Mouse (Mus musculus): ENCODE measurements around the gene Map7d1. TPM values are rescaled to one million over a fixed set of nuclear protein-coding genes. Genes with fewer than 3 reads are reported as not detected.

The Map7d1 gene
- polyA plus RNA-seq, 1 experiment from 2014 or later = 20.9 TPM

DNA sequence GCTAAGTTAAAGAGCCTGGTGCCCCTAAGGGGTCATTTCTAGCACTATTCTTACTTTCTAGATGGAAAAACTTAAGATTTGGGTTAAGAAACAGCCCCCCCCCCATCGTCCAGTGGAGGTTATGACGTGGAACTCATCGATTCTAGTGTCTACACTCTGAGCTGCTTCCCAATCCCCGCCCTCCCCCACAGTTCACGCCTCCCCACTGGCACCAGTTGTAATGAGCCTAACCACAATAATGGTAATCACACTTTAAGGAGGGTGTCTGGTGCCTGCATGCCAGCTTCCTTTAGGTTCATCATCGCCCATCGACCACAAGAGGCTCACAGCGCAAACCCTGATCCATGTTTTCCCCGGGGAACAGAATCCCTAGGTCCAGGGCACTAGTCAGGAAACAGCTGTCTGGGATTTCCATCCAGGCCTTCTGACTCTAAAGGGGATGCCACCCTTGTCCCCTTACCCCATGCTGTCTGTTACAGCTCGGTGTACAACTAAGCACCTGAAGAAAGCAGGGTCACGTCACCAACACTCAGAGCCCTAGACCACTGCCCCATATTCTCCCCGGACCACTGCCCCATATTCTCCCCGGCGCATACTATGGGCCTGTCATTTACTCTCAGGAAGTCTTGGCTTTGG lies 2.4 kb downstream of the Map7d1 start:
- Histone ChIP-seq H3K9me3 (replicated peaks) (no peaks in the 10 kb centered on the region), H3K27ac (no peak overlapping the region), H3K36me3 (peaks cover 3% of the 10 kb centered on the region; the same call in 1 of the 2 replicates), H3K9ac (no peak overlapping the region), H3K4me3 (peak overlapping the region; percentile 88; the same call in 1 of the 2 replicates), H3K27me3 (replicated peaks) (peaks cover 26% of the 10 kb centered on the region), H3K4me2 (peak overlapping the region; percentile 100), H3K4me1 (peaks cover 72% of the 10 kb centered on the region)
- ATAC-seq = no peak
- WGBS (ENCODE audit: insufficient replicate concordance) = 66% methylated on average over 14 of the region's 14 CpGs

DNA sequence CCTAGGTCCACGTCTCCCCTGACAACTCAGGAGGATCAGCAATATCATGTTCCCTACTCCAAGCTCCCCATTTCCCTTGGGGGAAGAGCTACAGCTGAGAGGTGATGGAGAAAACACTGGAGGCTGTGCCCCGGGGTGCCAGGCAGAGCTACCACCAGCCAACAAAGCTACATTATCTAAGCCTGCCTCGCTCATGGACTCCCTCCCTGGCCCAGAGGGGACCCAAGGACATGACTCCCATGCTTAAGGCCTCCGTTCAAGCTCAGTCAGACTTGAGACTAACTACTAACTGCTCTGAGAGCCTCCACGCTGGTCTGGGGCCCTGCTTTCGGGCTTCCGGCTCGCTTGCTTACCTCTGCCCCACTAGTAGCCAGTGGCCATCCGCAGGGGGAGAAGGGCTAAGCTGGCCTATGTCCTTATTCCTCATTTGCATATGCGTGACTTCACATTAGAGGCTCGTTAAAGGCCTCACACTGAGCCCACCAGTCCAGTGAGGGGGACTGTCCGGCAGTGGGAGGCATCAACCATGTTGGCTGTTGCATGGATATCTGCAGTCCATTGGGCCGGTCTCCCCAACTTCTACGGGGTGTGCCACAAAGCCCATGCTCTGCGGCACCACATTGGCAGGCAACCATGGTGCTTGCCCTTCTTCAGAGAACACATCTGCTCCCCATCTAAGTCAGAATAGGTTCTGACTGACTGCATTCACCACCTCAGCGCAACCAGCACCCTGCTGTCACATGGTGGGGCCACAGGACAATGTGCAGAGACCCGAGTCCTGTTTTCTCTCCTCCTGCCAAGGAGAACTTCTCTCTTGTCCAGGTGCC lies 3.5 kb downstream of the Map7d1 start:
- H3K9ac ChIP-seq = no peak overlapping the region
- 78% methylated on average over 17 of the region's 17 CpGs for WGBS (ENCODE audit: insufficient replicate concordance)
- no peak overlapping the region for H3K27ac ChIP-seq
- H3K9me3 ChIP-seq (replicated peaks) = no peaks in the 10 kb centered on the region
- no peak overlapping the region for H3K4me3 ChIP-seq
- peaks cover 18% of the 10 kb centered on the region for H3K27me3 ChIP-seq (replicated peaks)
- ATAC-seq = no peak
- H3K4me2 ChIP-seq = no peak overlapping the region
- peaks cover 65% of the 10 kb centered on the region for H3K4me1 ChIP-seq
- H3K36me3 ChIP-seq = peaks cover 7% of the 10 kb centered on the region; the same call in 1 of the 2 replicates

DNA sequence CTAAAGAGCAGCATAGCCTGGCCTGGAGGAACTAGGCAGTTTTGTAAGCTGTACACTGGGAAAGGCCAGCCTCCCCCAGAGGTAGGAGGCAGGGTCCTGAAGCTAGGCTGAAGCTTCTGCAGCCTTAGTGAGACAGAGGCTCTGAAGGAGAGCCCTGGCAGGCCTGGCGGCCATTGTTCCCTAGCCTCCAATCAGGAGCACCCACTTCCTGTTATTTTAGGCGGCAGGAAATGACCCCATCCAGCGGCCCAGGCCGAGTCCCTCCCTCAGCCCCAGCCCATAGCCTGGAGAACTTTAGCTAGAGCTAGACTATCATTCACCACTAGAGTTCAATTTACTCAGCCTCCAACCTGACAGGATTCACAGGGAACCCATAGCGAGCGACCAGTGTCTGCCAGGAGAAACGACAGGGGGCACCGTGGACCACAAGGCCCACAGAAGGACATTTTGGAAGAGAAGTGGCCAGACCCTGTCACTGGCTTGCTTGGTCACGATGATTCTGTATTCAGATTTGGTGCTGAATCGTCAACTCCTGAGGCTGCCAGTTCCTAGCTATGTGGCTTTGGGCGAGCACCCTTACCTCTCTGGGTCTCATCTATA lies 4.4 kb downstream of the Map7d1 start:
- Histone ChIP-seq H3K9me3 (replicated peaks) (no peaks in the 10 kb centered on the region), H3K4me3 (no peak overlapping the region), H3K4me1 (peaks cover 56% of the 10 kb centered on the region), H3K36me3 (peaks cover 12% of the 10 kb centered on the region; the same call in 1 of the 2 replicates), H3K9ac (0 out of 2 replicates have a peak overlapping the region, but pooled peaks have one; percentile 12), H3K4me2 (peak overlapping the region; percentile 14), H3K27ac (peak overlapping the region; percentile 48), H3K27me3 (replicated peaks) (peaks cover 9% of the 10 kb centered on the region)
- ATAC-seq = no peak
- 33% methylated on average over 11 of the region's 11 CpGs for WGBS (ENCODE audit: insufficient replicate concordance)

DNA sequence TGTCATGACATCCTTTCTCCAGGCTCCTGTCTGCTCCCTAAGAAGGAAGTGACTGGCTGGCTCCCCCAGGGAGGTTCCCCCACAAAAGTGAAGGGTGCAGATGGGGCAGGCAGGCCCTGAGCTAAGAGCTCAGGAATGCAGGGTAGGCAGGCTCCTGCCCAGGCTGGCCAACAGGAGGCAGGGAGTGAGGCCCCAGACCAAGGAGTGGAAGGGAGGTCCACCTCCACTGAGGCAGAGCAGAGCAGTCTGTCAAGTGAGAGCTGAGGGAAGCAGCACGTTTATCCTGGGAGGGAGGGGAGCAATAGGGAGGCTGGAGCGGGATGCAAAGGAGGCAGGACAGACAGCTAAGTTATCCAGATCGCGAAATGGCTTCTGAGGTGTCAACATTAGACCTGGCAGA lies 5.5 kb downstream of the Map7d1 start:
- Histone ChIP-seq H3K27me3 (replicated peaks) (peaks cover 8% of the 10 kb centered on the region; the same call in 1 of the 2 replicates), H3K27ac (0 out of 2 replicates have a peak overlapping the region, but pooled peaks have one; percentile 48), H3K4me2 (no peak overlapping the region), H3K9me3 (replicated peaks) (no peaks in the 10 kb centered on the region), H3K36me3 (peaks cover 12% of the 10 kb centered on the region; the same call in 1 of the 2 replicates), H3K9ac (no peak overlapping the region), H3K4me3 (no peak overlapping the region), H3K4me1 (peaks cover 46% of the 10 kb centered on the region)
- WGBS (ENCODE audit: insufficient replicate concordance) = 56% methylated on average over 4 of the region's 4 CpGs
- no peak for ATAC-seq

DNA sequence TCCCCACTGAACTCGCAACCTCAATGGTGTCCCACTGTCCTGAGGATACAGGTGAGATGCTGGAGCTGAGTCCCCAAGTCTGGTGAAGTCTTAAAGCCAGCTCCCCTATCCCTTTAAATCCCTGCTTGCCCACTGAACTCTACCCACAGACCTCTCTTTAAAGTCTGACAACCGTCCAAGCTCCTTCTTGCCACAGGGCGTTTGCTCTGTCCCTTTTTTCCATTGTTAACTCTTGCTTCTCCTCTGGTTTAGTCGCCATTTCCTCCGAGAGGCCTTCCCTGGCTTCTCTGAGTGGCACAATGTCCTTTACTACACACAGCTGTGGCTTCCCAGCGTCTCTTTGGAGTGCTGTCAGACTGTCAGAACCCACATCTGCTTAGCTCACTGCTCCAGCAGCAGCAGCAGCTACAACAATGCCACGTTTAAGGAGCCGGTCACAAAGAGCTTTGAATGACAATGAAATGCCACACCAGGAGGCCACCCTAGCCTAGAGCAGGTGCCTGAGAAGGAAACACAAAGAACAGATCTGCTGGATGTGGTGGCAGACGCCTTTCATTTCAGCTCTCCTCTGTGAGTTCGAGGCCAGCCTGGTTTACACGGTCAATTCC lies 7.8 kb downstream of the Map7d1 start:
- Histone ChIP-seq H3K4me3 (no peak overlapping the region), H3K9ac (no peak overlapping the region), H3K4me2 (no peak overlapping the region), H3K9me3 (replicated peaks) (no peaks in the 10 kb centered on the region), H3K27ac (no peak overlapping the region), H3K36me3 (peaks cover 12% of the 10 kb centered on the region; the same call in 1 of the 2 replicates), H3K4me1 (peaks cover 25% of the 10 kb centered on the region), H3K27me3 (replicated peaks) (no peaks in the 10 kb centered on the region)
- WGBS (ENCODE audit: insufficient replicate concordance) = 49% methylated on average over 11 of the region's 11 CpGs
- no peak for ATAC-seq

DNA sequence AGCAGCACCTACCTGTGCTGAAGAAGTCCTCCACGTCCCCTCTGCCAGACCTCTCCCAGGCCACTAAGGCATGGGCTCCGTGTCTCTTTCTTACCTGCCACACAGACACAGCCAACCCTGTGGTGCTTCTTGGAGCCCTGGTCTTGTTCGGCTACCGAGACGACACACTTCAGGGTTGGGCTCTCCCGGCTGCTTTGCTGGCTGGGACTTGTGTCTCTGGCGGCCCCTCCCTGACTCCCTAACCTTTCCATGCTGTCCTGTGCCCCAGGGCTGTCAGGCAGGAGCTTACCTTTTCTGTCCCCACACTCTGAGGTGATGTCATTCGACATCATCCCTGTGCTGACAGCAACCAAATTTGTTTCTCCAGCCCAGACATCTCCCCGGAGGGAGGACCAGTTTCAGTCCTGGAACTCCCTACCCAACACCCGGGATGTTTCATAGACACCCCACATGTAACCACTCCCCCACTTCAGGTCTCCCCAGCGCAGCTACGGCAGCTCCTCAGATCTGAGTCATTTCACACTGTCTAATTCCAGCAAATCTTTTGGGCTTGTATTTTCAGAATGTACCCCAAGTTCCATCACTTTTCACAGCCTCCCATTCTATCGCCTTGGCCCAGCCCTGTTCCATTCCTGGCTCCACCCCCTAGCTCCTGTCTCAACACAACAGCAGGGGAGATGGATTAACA lies 9.8 kb downstream of the Map7d1 start:
- H3K4me3 ChIP-seq = no peak overlapping the region
- H3K27me3 ChIP-seq (replicated peaks) = no peaks in the 10 kb centered on the region
- ATAC-seq = no peak
- WGBS (ENCODE audit: insufficient replicate concordance) = 81% methylated on average over 13 of the region's 13 CpGs
- H3K9me3 ChIP-seq (replicated peaks) = no peaks in the 10 kb centered on the region
- no peak overlapping the region for H3K9ac ChIP-seq
- H3K4me2 ChIP-seq = no peak overlapping the region
- peaks cover 9% of the 10 kb centered on the region for H3K4me1 ChIP-seq
- peaks cover 21% of the 10 kb centered on the region for H3K36me3 ChIP-seq
- H3K27ac ChIP-seq = no peak overlapping the region

DNA sequence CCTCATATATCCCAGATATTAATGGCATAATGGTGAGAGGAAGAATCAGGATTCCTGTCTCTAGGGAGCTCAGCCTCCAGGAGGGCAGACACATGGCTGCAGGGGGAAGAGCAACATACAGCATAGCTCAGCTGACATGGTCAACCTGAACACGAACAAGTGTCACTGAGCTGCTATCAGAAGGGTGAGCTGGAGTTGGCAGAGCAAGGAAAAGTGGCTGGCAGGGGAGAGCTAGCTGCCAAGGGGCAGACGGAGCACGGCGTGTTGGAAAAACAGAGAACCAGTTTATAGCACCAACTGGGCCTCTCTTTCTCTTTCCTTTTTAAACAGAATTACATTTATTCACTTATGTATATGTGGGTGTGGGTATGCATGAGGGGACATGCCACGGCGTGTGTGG lies 13.6 kb downstream of the Map7d1 start:
- Histone ChIP-seq H3K36me3 (peaks cover 46% of the 10 kb centered on the region), H3K4me3 (no peak overlapping the region), H3K9ac (no peak overlapping the region), H3K9me3 (replicated peaks) (no peaks in the 10 kb centered on the region), H3K27ac (no peak overlapping the region), H3K4me1 (no peaks in the 10 kb centered on the region), H3K27me3 (replicated peaks) (no peaks in the 10 kb centered on the region), H3K4me2 (no peak overlapping the region)
- no peak for ATAC-seq
- WGBS (ENCODE audit: insufficient replicate concordance) = 75% methylated on average over 6 of the region's 6 CpGs

DNA sequence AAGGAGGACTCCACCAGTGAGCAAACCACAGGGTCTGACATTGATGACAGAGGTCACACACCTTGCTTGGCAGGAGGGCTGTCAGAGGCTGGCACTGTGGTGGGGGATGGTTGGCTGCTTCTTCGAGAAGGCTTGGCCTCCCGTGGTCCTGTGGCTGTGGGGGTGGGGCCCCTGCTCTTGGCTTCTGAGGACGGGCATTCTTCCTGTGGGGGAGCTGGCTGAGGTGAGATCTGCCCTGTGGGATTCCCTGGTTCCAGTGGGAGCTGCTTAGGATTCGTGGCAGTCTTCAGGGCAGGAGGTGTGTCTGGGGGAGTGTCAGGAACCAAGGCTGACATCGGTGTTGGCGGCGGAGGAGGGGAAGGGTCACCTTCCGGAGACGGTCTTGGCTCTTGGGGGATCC lies 14.2 kb downstream of the Map7d1 start:
- ATAC-seq = no peak
- WGBS (ENCODE audit: insufficient replicate concordance) = 60% methylated on average over 9 of the region's 9 CpGs
- peaks cover 48% of the 10 kb centered on the region for H3K36me3 ChIP-seq
- H3K27me3 ChIP-seq (replicated peaks) = no peaks in the 10 kb centered on the region
- H3K4me1 ChIP-seq = no peaks in the 10 kb centered on the region
- no peak overlapping the region for H3K9ac ChIP-seq
- H3K4me2 ChIP-seq = no peak overlapping the region
- H3K4me3 ChIP-seq = no peak overlapping the region
- no peaks in the 10 kb centered on the region for H3K9me3 ChIP-seq (replicated peaks)
- no peak overlapping the region for H3K27ac ChIP-seq

DNA sequence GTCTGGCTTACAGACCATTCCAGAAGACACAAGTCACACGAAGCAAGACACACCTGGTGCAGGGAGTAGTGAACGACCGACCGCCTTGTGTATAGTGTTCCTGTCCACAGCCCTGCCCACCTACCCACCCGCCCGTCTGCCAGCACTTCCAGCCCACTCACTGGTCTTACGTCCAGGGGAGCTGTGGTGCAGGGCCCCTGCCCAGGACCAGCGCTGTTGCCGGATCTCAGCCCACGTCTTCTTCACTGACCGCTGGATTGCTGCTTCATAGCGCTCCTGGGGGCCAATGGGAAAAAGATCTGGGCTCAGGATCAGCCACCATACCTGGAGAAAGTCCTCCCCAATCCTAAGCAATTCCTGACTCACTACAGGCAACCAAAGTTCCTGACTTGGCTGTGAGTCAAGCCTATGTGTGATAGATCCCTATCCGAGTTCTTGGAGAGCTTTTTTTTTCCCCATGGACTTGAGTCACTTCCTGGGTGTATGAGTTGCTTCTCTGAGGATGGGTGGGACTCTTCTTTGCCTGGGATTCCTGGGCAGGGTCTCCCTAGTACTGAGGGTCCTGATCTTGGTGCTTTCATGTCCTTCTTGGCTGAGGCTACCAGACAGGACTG lies 16.2 kb downstream of the Map7d1 start:
- 85% methylated on average over 13 of the region's 13 CpGs for WGBS (ENCODE audit: insufficient replicate concordance)

DNA sequence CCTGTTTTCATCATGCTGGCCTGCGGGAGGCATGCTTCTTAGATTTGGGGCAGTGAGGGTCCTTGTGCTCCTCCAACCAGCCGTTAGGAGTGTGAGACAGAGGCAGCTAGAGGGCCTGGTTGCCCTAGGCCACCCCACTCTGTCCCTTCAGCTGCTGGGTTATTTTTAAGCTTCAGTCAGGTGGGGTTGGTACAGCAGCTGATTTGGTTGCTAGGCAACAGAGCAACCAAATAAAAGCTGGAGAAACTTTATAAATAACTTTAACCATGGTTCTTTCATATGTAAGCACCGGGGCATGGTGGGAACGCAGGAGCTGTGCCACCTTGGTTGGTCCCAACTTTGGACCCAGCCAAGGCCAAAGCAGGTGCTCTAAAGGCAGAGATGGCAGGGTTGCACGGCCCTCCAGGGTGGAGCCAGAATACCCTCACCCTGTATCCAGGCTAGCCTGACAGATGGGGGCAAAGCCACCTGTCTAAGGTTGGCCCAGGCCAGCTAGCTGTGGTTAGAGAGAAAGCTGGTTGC lies 18.4 kb downstream of the Map7d1 start:
- Histone ChIP-seq H3K9ac (no peak overlapping the region), H3K27me3 (replicated peaks) (no peaks in the 10 kb centered on the region), H3K4me2 (no peak overlapping the region), H3K4me3 (no peak overlapping the region), H3K27ac (no peak overlapping the region), H3K4me1 (peaks cover 6% of the 10 kb centered on the region), H3K9me3 (replicated peaks) (no peaks in the 10 kb centered on the region), H3K36me3 (peaks cover 90% of the 10 kb centered on the region)
- no peak for ATAC-seq
- WGBS (ENCODE audit: insufficient replicate concordance) = 82% methylated on average over 5 of the region's 5 CpGs

More for the DNA sequence above, 16.2 kb downstream of the Map7d1 start:
- ATAC-seq = no peak
- H3K36me3 ChIP-seq = peaks cover 68% of the 10 kb centered on the region
- H3K4me2 ChIP-seq = no peak overlapping the region
- H3K4me3 ChIP-seq = no peak overlapping the region
- H3K27ac ChIP-seq = no peak overlapping the region
- H3K9ac ChIP-seq = no peak overlapping the region
- H3K4me1 ChIP-seq = no peaks in the 10 kb centered on the region
- no peaks in the 10 kb centered on the region for H3K9me3 ChIP-seq (replicated peaks)
- H3K27me3 ChIP-seq (replicated peaks) = no peaks in the 10 kb centered on the region
